Mouse (Mus musculus) limb, embryonic 12.5 days (tissue): ENCODE results near the gene Fastkd1. TPM values are rescaled to one million over a fixed set of nuclear protein-coding genes. Genes with fewer than 3 reads are reported as not detected.
A peak's percentile ranks its signal among the peaks of the same experiment; 100 is the strongest.

Experiments used
- ATAC-seq: fragments of 200-750 bp; cut with Nextera tagmentation; 2 replicates; pipeline ENCODE4 v1.8.0; 2017; ENCODE audit warnings: low read depth, moderate TSS enrichment; ENCODE audit not compliant: insufficient number of reproducible peaks, insufficient read depth, low FRiP score, low TSS enrichment
- H3K27ac ChIP-seq: fragments of 300-500 bp; sonication (generic); 2 replicates; pipeline ENCODE4 v1.5.1; 2016; ENCODE audit warnings: mild to moderate bottlenecking, moderate library complexity
- H3K27me3 ChIP-seq: fragments of 300-500 bp; sonication (generic); 2 replicates; pipeline ENCODE4 v1.6.1; 2016; ENCODE audit warnings: mild to moderate bottlenecking, moderate library complexity
- H3K36me3 ChIP-seq: fragments of 300-500 bp; sonication (generic); 2 replicates; pipeline ENCODE4 v1.6.1; 2016; ENCODE audit warnings: mild to moderate bottlenecking, moderate library complexity
- H3K4me1 ChIP-seq: fragments of 300-500 bp; sonication (generic); replicated peaks from 2 replicates; pipeline ENCODE4 v1.6.1; 2016
- H3K4me2 ChIP-seq: fragments of 300-500 bp; sonication (generic); 2 replicates; pipeline ENCODE4 v1.6.1; 2016; ENCODE audit warnings: mild to moderate bottlenecking, moderate library complexity
- H3K4me3 ChIP-seq: fragments of 300-500 bp; sonication (generic); replicated peaks from 2 replicates; pipeline ENCODE4 v1.5.1; 2016; ENCODE audit warnings: mild to moderate bottlenecking
- H3K9ac ChIP-seq: fragments of 300-500 bp; sonication (generic); replicated peaks from 2 replicates; pipeline ENCODE4 v1.6.1; 2016; ENCODE audit warnings: mild to moderate bottlenecking, moderate library complexity
- H3K9me3 ChIP-seq: fragments of 300-500 bp; sonication (generic); 2 replicates; pipeline ENCODE4 v1.6.1; 2016; ENCODE audit warnings: mild to moderate bottlenecking, moderate library complexity
- WGBS: fragments of 180-500 bp; shearing (Covaris S2); methylation state at CpG from one replicate; pipeline ENCODE4 v1.1.7; 2016; 5-methylcytosine and 5-hydroxymethylcytosine counted together
- polyA plus RNA-seq: library from polyadenylated mRNA; unstranded; fragments of >200 nt; fragmentation: Nextera tagmentation; extraction: Ambion mirVana; gene quantifications from 2 replicates; pipeline ENCODE4 v1.2.1, GENCODE M21; 2016

Fastkd1 gene
- 12.1 and 14.5 TPM in 2 replicates for polyA plus RNA-seq

DNA sequence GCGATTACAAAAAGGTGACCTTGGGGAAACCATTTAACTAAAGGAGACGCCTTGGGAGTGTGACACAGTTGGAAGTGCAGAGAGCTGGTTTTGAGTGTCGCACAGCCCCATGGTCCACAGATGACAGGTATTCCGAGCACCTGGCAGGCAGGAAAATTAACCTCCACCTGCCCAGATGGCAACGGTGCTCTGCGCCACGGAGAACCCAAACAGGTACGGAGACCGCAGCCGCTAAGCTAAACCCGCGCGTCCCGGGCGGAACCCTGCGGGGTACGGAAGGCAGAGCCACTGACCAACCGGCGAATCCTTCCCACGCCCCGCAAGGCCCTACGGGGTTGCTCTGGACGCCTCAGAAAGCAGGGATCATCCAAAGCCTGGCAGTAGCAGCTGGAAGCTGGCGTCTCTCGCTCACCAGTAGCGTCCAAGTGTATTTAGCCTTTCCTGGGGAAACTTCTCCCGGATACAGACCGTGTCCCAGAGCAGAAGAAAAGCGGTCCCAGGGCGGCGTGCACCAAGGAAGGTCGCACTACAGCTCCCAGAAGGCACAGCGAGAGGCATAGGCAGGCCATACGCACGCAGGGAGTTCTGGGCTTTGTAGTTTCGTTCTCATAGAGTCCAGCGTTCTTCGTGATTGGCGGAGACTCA, at the start of gene Fastkd1:
Gene Fastkd1 (minus strand): TSS at position 536 of the 645 bp plus-strand sequence.
- Histone ChIP-seq H3K27me3 (0 out of 2 replicates have a peak, but pooled peaks cover 3% of the 10 kb centered on the region), H3K27ac (peak within 1 kb of the TSS; percentile 50; the same call in 1 of the 2 replicates), H3K4me2 (peak within 1 kb of the TSS; percentile 76), H3K9me3 (no peaks in the 10 kb centered on the region), H3K4me3 (peak within 1 kb of the TSS; percentile 80), H3K9ac (peak within 1 kb of the TSS; percentile 71), H3K4me1 (peaks cover 4% of the 10 kb centered on the region; the same call in 1 of the 2 replicates), H3K36me3 (no peaks in the 10 kb centered on the region; the same call in 1 of the 2 replicates)
- under 1% methylated on average over 39 of the region's 39 CpGs for WGBS
- ATAC-seq = peak; percentile 98

DNA sequence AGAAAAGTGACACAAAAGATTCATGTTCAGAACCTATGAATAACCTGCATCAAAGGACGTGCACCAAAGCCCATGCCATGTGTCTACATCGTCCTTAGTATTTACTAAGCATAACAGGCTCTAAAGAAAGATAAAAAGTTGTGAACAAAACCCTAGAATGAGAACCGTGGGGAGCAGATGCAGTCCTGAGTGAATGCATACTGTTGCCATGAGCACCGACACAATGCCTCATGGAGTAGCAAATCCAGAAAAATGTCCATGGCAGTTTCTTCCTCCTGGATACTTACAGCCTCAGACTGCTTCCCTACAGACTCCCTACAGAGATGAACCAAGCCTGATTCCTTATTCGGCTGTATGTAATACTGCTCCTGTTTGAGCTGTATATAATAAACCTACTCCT, 47.7 kb upstream of the Fastkd1 start:
- 84% methylated on average over 5 of the region's 5 CpGs for WGBS

DNA sequence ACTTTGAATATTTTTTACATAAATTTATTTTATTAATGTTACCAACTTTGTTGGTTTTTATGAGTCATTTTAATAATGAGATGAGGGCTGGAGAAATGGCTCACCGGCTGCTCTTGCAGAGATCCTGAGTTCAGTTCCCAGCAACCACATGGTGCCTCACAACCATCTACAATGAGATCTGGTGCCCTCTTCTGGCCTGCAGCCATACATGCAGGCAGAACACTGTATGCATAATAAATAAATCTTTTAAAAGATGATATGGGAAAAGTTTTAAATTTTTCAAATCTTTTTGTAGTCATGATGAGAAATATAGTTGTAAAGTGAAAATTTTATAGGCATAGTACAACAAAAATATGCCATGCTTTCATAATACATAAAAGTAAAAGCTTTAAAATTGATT, 31.8 kb upstream of the Fastkd1 start:
- Histone ChIP-seq H3K4me1 (no peaks in the 10 kb centered on the region), H3K9ac (no peak overlapping the region), H3K4me2 (no peak overlapping the region), H3K9me3 (no peaks in the 10 kb centered on the region), H3K27me3 (no peaks in the 10 kb centered on the region), H3K4me3 (no peak overlapping the region), H3K27ac (no peak overlapping the region), H3K36me3 (peaks cover 74% of the 10 kb centered on the region)
- WGBS = 86% methylated on average over 1 of the region's 1 CpGs
- no peak for ATAC-seq

More for the DNA sequence above, 47.7 kb upstream of the Fastkd1 start:
- Histone ChIP-seq H3K4me2 (no peak overlapping the region), H3K9ac (no peak overlapping the region), H3K4me3 (no peak overlapping the region), H3K9me3 (no peaks in the 10 kb centered on the region), H3K27me3 (no peaks in the 10 kb centered on the region), H3K27ac (no peak overlapping the region), H3K36me3 (no peaks in the 10 kb centered on the region), H3K4me1 (no peaks in the 10 kb centered on the region)
- no peak for ATAC-seq

DNA sequence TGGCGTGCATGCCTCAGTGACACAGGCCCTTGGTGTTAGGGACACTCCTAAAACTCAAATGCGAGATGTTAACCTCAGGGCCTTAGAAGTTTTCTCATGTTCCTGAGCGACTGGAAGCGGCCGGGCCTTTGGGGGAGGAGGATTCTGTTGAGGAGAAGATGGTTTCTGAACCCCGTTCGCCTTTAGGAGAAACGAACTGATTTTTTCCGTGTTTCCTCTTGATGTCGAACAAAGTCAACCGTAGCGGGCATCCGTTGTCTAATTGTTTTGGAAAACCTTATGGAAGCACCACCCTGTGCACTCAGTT, 10.2 kb upstream of the Fastkd1 start:
- Histone ChIP-seq H3K27me3 (no peaks in the 10 kb centered on the region), H3K27ac (peak overlapping the region; percentile 92), H3K9ac (peak overlapping the region; percentile 93), H3K36me3 (no peaks in the 10 kb centered on the region), H3K4me1 (peaks cover 11% of the 10 kb centered on the region), H3K4me2 (peak overlapping the region; percentile 73), H3K9me3 (no peaks in the 10 kb centered on the region), H3K4me3 (peak overlapping the region; percentile 95)
- under 1% methylated on average over 13 of the region's 13 CpGs for WGBS
- no peak for ATAC-seq

DNA sequence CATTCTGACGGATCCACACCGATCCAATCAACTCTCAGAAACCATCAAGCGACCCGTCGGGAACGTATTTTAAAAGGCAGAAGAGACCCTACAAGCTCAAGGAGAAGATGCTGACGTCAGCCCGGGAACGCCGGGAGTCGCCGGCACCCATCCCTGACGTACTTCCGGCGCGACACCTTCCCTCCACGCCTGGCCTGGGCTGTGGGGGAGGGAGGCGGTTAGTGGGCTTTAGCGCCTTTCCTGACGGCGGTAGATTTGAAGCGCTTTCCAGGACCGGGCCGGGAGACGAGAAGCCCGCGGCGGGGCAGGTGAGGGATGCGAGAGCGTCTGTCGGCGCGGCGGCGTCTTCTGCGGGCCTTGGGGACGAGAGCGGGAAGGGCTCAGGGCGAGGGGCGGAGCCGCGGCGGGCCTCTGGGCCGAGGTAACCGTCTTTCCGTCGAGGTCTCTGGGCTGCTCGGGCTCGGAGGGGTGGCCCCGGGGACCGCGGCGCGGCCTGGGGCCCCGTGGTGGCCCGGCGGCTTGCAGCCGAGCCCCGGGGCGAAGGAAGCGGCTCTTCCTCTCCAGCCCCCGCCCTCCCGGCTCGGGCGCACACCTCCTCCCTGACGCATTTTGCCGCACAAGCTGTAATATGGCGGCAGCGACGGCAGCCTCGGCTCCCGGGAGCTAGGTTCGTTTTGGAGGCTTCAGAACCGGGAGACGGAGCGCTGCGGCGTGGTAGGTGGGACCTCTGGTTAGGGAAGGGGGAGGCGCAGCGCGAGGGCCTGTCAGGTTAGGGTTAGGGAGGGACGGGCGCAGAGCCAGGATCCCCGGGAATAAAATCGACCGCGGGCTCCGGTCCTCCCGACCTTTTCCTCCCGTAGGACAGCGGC, 9.6 kb upstream of the Fastkd1 start:
- Histone ChIP-seq H3K27ac (peak overlapping the region; percentile 92), H3K9me3 (no peaks in the 10 kb centered on the region), H3K36me3 (no peaks in the 10 kb centered on the region), H3K27me3 (no peaks in the 10 kb centered on the region), H3K9ac (peak overlapping the region; percentile 93), H3K4me2 (peak overlapping the region; percentile 73), H3K4me3 (peak overlapping the region; percentile 95), H3K4me1 (peaks cover 11% of the 10 kb centered on the region)
- under 1% methylated on average over 90 of the region's 91 CpGs for WGBS
- peak; percentile 94 for ATAC-seq

DNA sequence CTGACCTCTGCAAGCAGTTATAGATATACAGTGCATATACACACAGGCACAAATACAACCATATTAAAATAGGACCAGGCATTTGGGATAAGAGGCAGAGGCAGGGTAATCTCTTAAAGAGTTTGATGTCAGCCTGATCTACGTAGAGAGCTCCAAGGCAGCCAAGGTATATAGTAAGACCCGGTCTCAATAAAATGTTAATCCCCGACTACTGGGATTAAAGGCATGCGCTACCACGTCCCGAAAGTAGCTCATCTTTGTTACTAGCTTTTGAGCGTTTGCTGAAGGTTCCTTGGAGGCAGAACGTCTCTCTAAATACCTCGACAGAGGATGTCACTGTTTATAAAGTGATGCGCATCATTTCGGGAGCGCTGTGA, 8.9 kb upstream of the Fastkd1 start, which contains the start of gene Ppig:
Gene Ppig (plus strand): TSS at position 273 of the 377 bp plus-strand sequence.
- WGBS = 7% methylated on average over 12 of the region's 12 CpGs
- Histone ChIP-seq H3K36me3 (no peaks in the 10 kb centered on the region), H3K9me3 (no peaks in the 10 kb centered on the region), H3K27me3 (no peaks in the 10 kb centered on the region), H3K4me2 (peak within 1 kb of the TSS; percentile 73), H3K9ac (peak within 1 kb of the TSS; percentile 93), H3K27ac (peak within 1 kb of the TSS; percentile 92), H3K4me1 (peaks cover 11% of the 10 kb centered on the region), H3K4me3 (peak within 1 kb of the TSS; percentile 95)
- peak; percentile 52; the same call in 1 of the 2 replicates for ATAC-seq

DNA sequence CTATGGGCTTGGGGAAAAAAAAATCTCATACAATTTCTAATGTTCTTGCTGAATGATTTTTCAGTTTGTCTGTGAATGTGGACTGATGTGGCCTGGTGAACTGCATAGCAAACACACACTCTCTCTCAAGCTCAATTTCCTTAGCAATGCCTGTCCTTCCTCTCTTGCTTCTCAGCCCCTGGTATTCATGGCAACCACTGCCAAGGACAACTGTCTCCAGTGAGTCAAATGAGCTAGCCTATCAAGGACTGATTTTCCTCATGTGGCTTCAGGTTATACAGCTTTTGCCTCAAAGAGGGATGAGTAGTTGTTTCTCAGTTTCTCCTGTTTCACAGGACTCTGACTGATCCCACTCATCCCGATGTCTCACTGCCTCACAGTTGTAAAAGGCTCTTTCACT, 5.8 kb upstream of the Fastkd1 start:
- peaks cover 3% of the 10 kb centered on the region for H3K4me1 ChIP-seq
- no peaks in the 10 kb centered on the region for H3K9me3 ChIP-seq
- H3K36me3 ChIP-seq = no peaks in the 10 kb centered on the region
- H3K4me3 ChIP-seq = no peak overlapping the region
- ATAC-seq = no peak
- H3K27ac ChIP-seq = no peak overlapping the region
- H3K9ac ChIP-seq = no peak overlapping the region
- no peak overlapping the region for H3K4me2 ChIP-seq
- H3K27me3 ChIP-seq = 0 out of 2 replicates have a peak, but pooled peaks cover 3% of the 10 kb centered on the region
- 79% methylated on average over 1 of the region's 1 CpGs for WGBS

DNA sequence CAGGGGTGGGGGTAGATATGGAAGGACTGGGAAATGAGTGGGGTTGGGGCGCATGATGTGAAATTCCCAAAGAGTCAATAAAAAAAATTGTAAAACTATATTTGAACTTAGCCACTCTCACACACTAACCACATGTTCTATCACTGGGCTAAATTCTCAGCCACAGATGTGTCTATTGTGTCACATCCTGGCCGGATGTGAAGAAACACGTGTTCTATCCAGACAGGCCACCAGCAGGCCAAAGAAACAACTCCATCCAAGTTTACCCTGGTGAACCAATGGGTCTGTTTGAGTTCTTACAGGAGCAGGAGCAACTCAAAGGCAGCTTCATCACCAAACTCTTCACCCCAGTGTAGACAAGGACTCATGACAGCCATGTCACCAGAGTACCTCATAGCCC, 3.2 kb upstream of the Fastkd1 start:
- Histone ChIP-seq H3K27ac (no peak overlapping the region), H3K9ac (no peak overlapping the region), H3K36me3 (no peaks in the 10 kb centered on the region), H3K9me3 (no peaks in the 10 kb centered on the region), H3K27me3 (0 out of 2 replicates have a peak, but pooled peaks cover 3% of the 10 kb centered on the region), H3K4me1 (peaks cover 4% of the 10 kb centered on the region; the same call in 1 of the 2 replicates), H3K4me3 (no peak overlapping the region), H3K4me2 (no peak overlapping the region)
- no peak for ATAC-seq
- 71% methylated on average over 3 of the region's 3 CpGs for WGBS

DNA sequence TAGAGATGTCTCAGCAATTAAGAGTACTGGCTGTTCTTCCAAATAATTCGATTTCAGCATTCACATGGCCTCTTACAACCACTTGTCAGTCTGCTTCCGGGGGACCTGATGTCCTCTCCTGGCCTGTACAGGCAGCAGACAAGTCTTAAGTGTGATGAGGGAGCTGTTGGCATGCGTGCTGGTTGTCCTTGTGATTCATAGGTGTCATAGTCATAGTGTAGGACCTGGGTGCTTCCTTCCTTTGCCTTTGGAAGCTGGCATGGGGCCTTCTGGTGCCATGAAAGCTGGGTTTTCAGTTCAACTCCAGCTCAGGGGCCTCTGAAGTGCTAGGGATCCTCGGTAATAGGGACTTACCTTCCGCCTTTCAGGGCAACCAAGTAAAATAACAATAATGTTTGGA, 810 bp upstream of the Fastkd1 start:
- H3K27ac ChIP-seq = no peak overlapping the region
- no peak overlapping the region for H3K9ac ChIP-seq
- 0 out of 2 replicates have a peak, but pooled peaks cover 3% of the 10 kb centered on the region for H3K27me3 ChIP-seq
- no peaks in the 10 kb centered on the region; the same call in 1 of the 2 replicates for H3K36me3 ChIP-seq
- H3K4me1 ChIP-seq = peaks cover 4% of the 10 kb centered on the region; the same call in 1 of the 2 replicates
- 73% methylated on average over 5 of the region's 5 CpGs for WGBS
- no peak overlapping the region for H3K4me3 ChIP-seq
- no peak overlapping the region for H3K4me2 ChIP-seq
- ATAC-seq = no peak
- no peaks in the 10 kb centered on the region for H3K9me3 ChIP-seq

DNA sequence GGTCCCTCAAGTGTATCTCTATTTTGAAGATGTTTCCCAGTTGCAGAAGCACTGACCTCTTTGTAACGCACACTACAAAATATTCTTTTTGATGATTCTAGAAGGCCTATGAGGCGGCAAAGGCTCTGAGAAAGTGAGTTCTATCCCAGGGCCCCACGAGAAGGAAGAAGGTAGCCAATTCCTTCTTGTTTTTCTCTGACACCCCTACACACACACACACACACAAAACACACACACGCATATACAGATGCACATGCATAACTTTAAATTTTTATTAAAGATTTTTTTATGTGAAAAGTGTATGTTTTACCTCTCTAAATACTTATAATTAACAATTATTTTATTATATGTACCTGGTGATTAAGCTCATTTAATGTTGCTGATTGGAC, 304 bp upstream of the Fastkd1 start:
- Histone ChIP-seq H3K4me2 (peak overlapping the region; percentile 76), H3K9ac (no peak overlapping the region), H3K4me1 (peaks cover 4% of the 10 kb centered on the region; the same call in 1 of the 2 replicates), H3K27me3 (0 out of 2 replicates have a peak, but pooled peaks cover 3% of the 10 kb centered on the region), H3K36me3 (no peaks in the 10 kb centered on the region; the same call in 1 of the 2 replicates), H3K9me3 (no peaks in the 10 kb centered on the region), H3K4me3 (peak overlapping the region; percentile 80), H3K27ac (no peak overlapping the region)
- WGBS = 34% methylated on average over 4 of the region's 4 CpGs
- peak; percentile 29; the same call in 1 of the 2 replicates for ATAC-seq

DNA sequence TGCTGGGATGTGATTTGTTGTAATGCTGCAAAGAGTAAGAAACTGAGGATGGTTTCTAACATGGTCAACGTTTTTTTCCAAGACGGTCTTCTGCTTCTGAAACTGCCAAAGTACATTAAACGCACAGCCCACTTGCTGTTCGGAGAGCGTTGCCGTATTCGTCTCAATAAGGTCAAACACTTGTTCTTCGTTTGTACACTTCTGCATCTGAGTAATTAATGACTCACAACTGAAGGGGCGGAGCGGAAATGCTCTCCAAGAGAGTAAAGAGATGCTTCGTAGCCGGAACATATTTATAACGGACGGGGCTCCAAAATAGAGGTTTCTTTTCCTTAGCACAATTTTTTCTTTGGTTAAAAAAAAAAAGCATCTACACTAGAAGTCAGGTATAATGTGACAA, 1.1 kb downstream of the Fastkd1 start:
- 91% methylated on average over 14 of the region's 14 CpGs for WGBS
- Histone ChIP-seq H3K4me1 (peaks cover 4% of the 10 kb centered on the region; the same call in 1 of the 2 replicates), H3K4me3 (no peak overlapping the region), H3K27me3 (0 out of 2 replicates have a peak, but pooled peaks cover 3% of the 10 kb centered on the region), H3K36me3 (peaks cover 8% of the 10 kb centered on the region; the same call in 1 of the 2 replicates), H3K9me3 (no peaks in the 10 kb centered on the region), H3K9ac (no peak overlapping the region), H3K27ac (no peak overlapping the region), H3K4me2 (no peak overlapping the region)
- no peak for ATAC-seq
